ENCODE assay signal across 8 mouse cellular contexts in the genomic region with DNA sequence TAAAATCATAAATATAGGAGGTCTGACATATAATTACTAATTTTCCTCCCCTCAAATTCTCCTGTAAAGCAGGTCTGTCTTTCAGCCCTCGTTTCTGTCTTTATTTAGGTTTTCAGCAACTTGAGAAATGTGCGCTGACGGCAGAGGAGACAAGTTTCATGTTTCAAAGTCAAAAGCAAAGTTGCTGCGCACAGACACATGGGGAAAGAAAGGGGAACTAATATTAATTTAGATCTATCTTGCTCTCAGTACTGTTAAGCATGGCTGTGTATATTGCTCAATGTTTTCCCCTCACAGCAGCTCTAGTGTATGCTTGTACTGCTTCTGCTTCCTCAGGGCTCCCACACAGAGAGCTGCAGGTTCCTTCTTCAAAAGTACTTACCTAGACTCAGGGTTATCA. TPM values are rescaled to one million over a fixed set of nuclear protein-coding genes. Genes with fewer than 3 reads are reported as not detected.
DNase-seq lines count a peak whose midpoint lies in the region; ATAC-seq lines count a peak whose summit lies in the region.

No protein-coding gene starts in this region.

- intact Hi-C loops in heart, postnatal 36 days (cut with DNase I): loop anchor here (5.0 kb wide), 1 partner anchor 170 kb away; no protein-coding TSS in a partner anchor
- intact Hi-C loops in left cerebral cortex, postnatal 10 days (cut with DNase I): loop anchor here (5.0 kb wide), 1 partner anchor 295 kb away; no protein-coding TSS in a partner anchor

- peaks cover 9% of the 10 kb centered on the region for H3K36me3 ChIP-seq in liver, embryonic 13.5 days
- no peaks in the 10 kb centered on the region for H3K36me3 ChIP-seq in stomach, embryonic 15.5 days

- H3K27ac ChIP-seq in liver, embryonic 13.5 days: peak overlapping the region; percentile 93
- H3K27ac ChIP-seq in stomach, embryonic 15.5 days: no peak overlapping the region

- H3K9me3 ChIP-seq in liver, embryonic 13.5 days (replicated peaks): no peaks in the 10 kb centered on the region
- H3K9me3 ChIP-seq in stomach, embryonic 15.5 days: no peaks in the 10 kb centered on the region

- peaks cover 69% of the 10 kb centered on the region for H3K4me1 ChIP-seq in liver, embryonic 13.5 days (replicated peaks)
- 0 out of 2 replicates have a peak, but pooled peaks cover 3% of the 10 kb centered on the region for H3K4me1 ChIP-seq in stomach, embryonic 15.5 days

- H3K4me3 ChIP-seq in liver, embryonic 13.5 days (replicated peaks): peak overlapping the region; percentile 83
- peak overlapping the region; percentile 47; the same call in 1 of the 2 replicates for H3K4me3 ChIP-seq in stomach, embryonic 15.5 days (replicated peaks)

- H3K4me2 ChIP-seq in liver, embryonic 13.5 days: peak overlapping the region; percentile 76
- peak overlapping the region; percentile 86 for H3K4me2 ChIP-seq in stomach, embryonic 15.5 days

- H3K9ac ChIP-seq in liver, embryonic 13.5 days: peak overlapping the region; percentile 93
- no peak overlapping the region for H3K9ac ChIP-seq in stomach, embryonic 15.5 days

- ATAC-seq in liver, embryonic 13.5 days (ENCODE audit: low read depth): no peak
- no peak for ATAC-seq in stomach, embryonic 15.5 days (ENCODE audit: insufficient read depth, low FRiP score, low read depth)

- H3K27me3 ChIP-seq in liver, embryonic 13.5 days: no peaks in the 10 kb centered on the region
- H3K27me3 ChIP-seq in stomach, embryonic 15.5 days (replicated peaks): peaks cover 6% of the 10 kb centered on the region; the same call in 1 of the 2 replicates

- WGBS in liver, embryonic 13.5 days (ENCODE audit: insufficient replicate concordance): 19% methylated on average over 4 of the region's 4 CpGs
- 35% methylated on average over 4 of the region's 4 CpGs for WGBS in stomach, embryonic 15.5 days

- DNase-seq in heart, adult 18-20 months: peak; percentile 5 to 32
- DNase-seq in heart, postnatal 36 days: no peak
- peak; percentile 35 to 37 for DNase-seq in spleen, postnatal 10 days (ENCODE audit: low spot score in 2 of 2)
- no peak for DNase-seq in spleen, adult 12 weeks (ENCODE audit: low spot score)
- no peak for DNase-seq in liver, embryonic 13.5 days
- DNase-seq in frontal cortex, postnatal 25 days (ENCODE audit: low spot score in 2 of 2): no peak
- no peak for DNase-seq in left cerebral cortex, postnatal 10 days (ENCODE audit: extremely low spot score in 1 of 2, low spot score in 2 of 2)

RNA-seq across cellular contexts. Expression of a gene that starts 1.7 kb away (rescaled TPM):
- 1 to 10 TPM; 1.7 to 4.5 TPM for total RNA-seq in heart, adult 18-20 months (2021)
- 1 to 10 TPM; 1.9 to 3.0 TPM for total RNA-seq in heart, postnatal 36 days (2021)
- polyA plus RNA-seq in liver, embryonic 13.5 days (2015; fragmentation: Nextera tagmentation; extraction: Ambion mirVana): 24.8 and 30.1 TPM in 2 replicates
- polyA plus RNA-seq in stomach, embryonic 15.5 days (2015; fragmentation: Nextera tagmentation; extraction: Ambion mirVana): 4.9 and 6.5 TPM in 2 replicates
- total RNA-seq in left cerebral cortex, postnatal 10 days (2021): 10 to 100 TPM; 12.2 to 12.3 TPM

Comparison
In these comparisons a context has a peak if more than half of its experiments do, and no peak if none do; other contexts are left out.
1. DNase-seq: peak in heart, adult 18-20 months (2 of 2) and spleen, postnatal 10 days (2 of 2); none in heart, postnatal 36 days (0 of 2), spleen, adult 12 weeks (single experiment), liver, embryonic 13.5 days (single experiment), frontal cortex, postnatal 25 days (0 of 2) and left cerebral cortex, postnatal 10 days (0 of 2).